Mouse (Mus musculus) liver, adult 2 months (tissue): ENCODE results near the gene Noxo1.

Experiments
- CTCF ChIP-seq: fragments of 200-500 bp; IDR thresholded peaks from 2 replicates; pipeline ENCODE4 v1.5.1; 2011; ENCODE audit warnings: low read depth, low read length, control low read depth
- POLR2A ChIP-seq: fragments of 200-500 bp; IDR thresholded peaks from 2 replicates; pipeline ENCODE4 v1.6.1; 2011; ENCODE audit warnings: low read length, control low read depth; ENCODE audit not compliant: insufficient read depth; ENCODE audit errors: extremely low read depth

DNA sequence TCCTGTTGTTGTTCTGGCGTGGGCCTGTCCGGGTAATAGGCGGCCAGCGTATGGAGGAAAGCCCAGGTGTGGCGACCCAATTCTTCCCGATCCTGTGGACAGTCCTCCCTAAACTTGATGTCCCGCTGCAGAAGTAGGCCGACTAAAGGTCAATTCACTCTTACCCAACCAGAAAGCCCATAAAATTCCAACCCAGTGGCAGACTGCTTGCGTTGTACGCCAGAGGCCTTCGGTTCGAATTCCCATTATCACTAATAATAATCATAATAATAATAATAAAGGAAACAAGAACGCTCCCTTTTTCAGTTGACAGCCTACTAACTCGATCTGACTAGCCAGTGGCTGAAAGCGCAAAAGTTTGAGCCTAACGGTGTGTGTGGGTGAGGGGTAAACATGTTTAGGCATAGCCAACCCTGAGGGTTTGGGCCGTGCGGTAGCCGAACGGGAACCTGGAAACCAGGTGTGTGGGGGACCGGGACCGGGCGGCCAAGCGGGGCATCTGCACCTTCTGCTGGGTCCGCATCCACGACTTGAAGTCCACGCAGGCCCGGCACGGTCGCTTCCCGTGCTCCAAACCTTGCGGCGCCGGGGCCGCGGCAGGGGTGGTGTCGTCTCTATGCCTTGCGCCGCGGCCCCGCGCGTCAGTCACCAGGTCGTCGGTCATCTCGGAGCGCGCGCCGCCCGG lies 566 bp upstream of the Noxo1 start:
- TF ChIP-seq CTCF (no peak), POLR2A (no peak)
